Mouse (Mus musculus) embryo, embryonic 10 days (tissue): ENCODE data around the gene Mta2.

Experiments
- DNase-seq: peaks from one replicate; pipeline ENCODE4 v3.0.0-alpha.2; 2015; ENCODE audit warnings: low spot score

The Mta2 gene

GRCm38 (mm10) chr19:8992769-8993624, 51.3 kb downstream of the Mta2 start:
- DNase-seq, result peak; percentile 82

GRCm38 (mm10) chr19:8993625-8993912, 51.9 kb downstream of the Mta2 start:
- DNase-seq, result no peak

GRCm38 (mm10) chr19:8994813-8995607, 53.3 kb downstream of the Mta2 start:
- DNase-seq, result no peak

- no peak for DNase-seq
Measured at GRCm38 (mm10) chr19:8996601-8997000, 54.9 kb downstream of the Mta2 start.

GRCm38 (mm10) chr19:8997546-8997945, 55.9 kb downstream of the Mta2 start:
- peak; percentile 36 for DNase-seq

- DNase-seq, result no peak
Measured at GRCm38 (mm10) chr19:8998546-8998945, 56.9 kb downstream of the Mta2 start.

- no peak for DNase-seq
Measured at GRCm38 (mm10) chr19:8999223-8999622, 57.5 kb downstream of the Mta2 start.
